Mouse (Mus musculus): ENCODE measurements around the gene Hoxa7. TPM values are rescaled to one million over a fixed set of nuclear protein-coding genes. Genes with fewer than 3 reads are reported as not detected.

Gene Hoxa7
- total RNA-seq, 2 experiments from 2014 or later: not detected

DNA sequence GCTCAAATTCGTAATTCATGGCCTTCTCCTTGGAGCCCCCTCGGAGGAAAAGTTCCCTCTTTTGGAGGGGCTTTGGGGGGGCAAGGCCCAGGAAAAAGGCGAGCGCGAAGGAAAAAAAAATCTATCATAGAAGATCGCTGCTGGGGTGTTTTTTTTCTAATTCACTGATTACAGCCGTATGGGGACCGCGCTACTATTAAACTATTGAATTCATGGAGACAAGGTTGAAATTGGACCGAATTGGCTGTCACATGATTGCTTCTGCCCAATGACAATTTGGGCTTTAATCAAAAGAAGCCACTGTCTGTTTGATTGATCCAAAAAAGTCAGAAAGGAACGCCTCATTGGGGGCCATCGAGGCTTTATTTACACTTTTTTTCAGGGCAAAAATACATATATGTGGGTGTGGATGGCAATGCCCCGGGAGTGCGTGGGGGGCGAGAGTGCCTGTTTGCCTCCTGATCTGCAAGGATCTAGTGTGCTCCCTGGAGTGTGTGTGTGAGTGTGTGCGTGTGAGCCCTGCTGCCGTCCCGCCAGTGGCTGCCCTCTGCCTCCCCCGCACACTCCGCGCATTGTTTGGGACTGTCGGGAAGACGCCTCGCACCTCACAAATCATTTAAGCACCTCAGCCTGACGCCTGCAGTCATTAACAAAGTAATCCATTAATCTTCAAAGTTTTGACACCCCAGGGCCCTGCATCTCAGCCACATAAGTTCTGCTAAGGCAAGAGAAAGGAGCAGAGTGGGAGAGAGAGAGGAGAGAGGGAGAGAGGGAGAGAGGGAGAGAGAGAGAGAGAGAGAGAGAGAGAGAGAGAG lies 56.8 kb downstream of the Hoxa7 start, which contains the start of gene Hoxa2:
Gene Hoxa2, minus strand, starts transcription at position 206 of the 815 bp plus-strand sequence.
- no peak for DNase-seq (ENCODE audit: low spot score in 2 of 2)
- no peak within 1 kb of the TSS for H3K4me3 ChIP-seq
- H3K27ac ChIP-seq: no peak within 1 kb of the TSS
- no peak for TF ChIP-seq CTCF (conservative IDR thresholded peaks at IDR 0.05)

Small RNA genes within 50 kb of the gene (microRNA-seq; reads per million reads assigned to microRNA genes)
- gene Mir196b: 2.9 reads per million in 2 experiments

Other genes with a start within 250 kb of the Hoxa7 start
- 10 to 100 TPM; 14.1 to 15.7 TPM for gene Skap2, start 209.3 kb downstream of the Hoxa7 start, total RNA-seq (2021)
- not detected for gene Hoxa1, start 63.5 kb downstream of the Hoxa7 start, total RNA-seq (2021)
- not detected for gene Hoxa2, start 57.0 kb downstream of the Hoxa7 start, total RNA-seq (2021)
- gene 5730596B20Rik, start 44.4 kb downstream of the Hoxa7 start, total RNA-seq (2021): not detected
- gene Hoxa4, start 30.1 kb downstream of the Hoxa7 start, total RNA-seq (2021): not detected
- gene Hoxa5, start 17.3 kb downstream of the Hoxa7 start, total RNA-seq (2021): not detected
- not detected for gene Hoxa6, start 13.1 kb downstream of the Hoxa7 start, total RNA-seq (2021)
- not detected for gene Hoxa3, start 8.5 kb downstream of the Hoxa7 start, total RNA-seq (2021)
- not detected for gene Gm28308, start 8.5 kb downstream of the Hoxa7 start, total RNA-seq (2021)
- not detected for gene Hoxa9, start 9.2 kb upstream of the Hoxa7 start, total RNA-seq (2021)
- gene Hoxa10, start 19.0 kb upstream of the Hoxa7 start, total RNA-seq (2021): not detected
- not detected for gene Hoxa11, start 24.0 kb upstream of the Hoxa7 start, total RNA-seq (2021)
- not detected for gene Hoxa13, start 39.0 kb upstream of the Hoxa7 start, total RNA-seq (2021)
- gene Evx1, start 91.6 kb upstream of the Hoxa7 start, total RNA-seq (2021): not detected

Measured in layer of hippocampus, adult 2 months (tissue).